17 mouse cellular contexts compared by ENCODE assay signal in genomic region chr16:24467544-24468290, GRCm38 (mm10).
DNase-seq lines count a peak whose midpoint lies in the region; ATAC-seq and TF ChIP-seq lines count a peak whose summit lies in the region.
"Had no signal": no experiment of that assay in that cellular context is flagged by ENCODE, and none has a peak within 500 bp of the region (broad histone marks: within the 10 kb centered on the region; RNA-seq: fewer than 3 reads in every experiment).

No protein-coding gene starts in this region.

- no peak overlapping the region for H3K4me2 ChIP-seq in lung, postnatal 0 days (replicated peaks; ENCODE audit: low read depth, low read length)
- H3K4me2 ChIP-seq in intestine, embryonic 16.5 days (ENCODE audit: low read depth, low read length) = no peak overlapping the region
- H3K4me2 ChIP-seq: embryonic facial prominence, embryonic 12.5 days; forebrain, embryonic 15.5 days; heart, embryonic 12.5 days; hindbrain, embryonic 15.5 days had no signal

- no peaks in the 10 kb centered on the region for H3K36me3 ChIP-seq in lung, postnatal 0 days (ENCODE audit: insufficient read depth, low read length)
- no peaks in the 10 kb centered on the region for H3K36me3 ChIP-seq in intestine, embryonic 16.5 days (ENCODE audit: control insufficient read depth, insufficient read depth, low read length)
- no peaks in the 10 kb centered on the region for H3K36me3 ChIP-seq in spleen, adult 2 months (ENCODE audit: control insufficient read depth, insufficient read depth, low read length)
- H3K36me3 ChIP-seq: embryonic facial prominence, embryonic 12.5 days; forebrain, embryonic 15.5 days; G1E; hindbrain, embryonic 15.5 days had no signal

- H3K9me3 ChIP-seq in lung, postnatal 0 days (ENCODE audit: low read length) = no peaks in the 10 kb centered on the region
- H3K9me3 ChIP-seq in intestine, embryonic 16.5 days (ENCODE audit: control insufficient read depth, low read length) = no peaks in the 10 kb centered on the region
- H3K9me3 ChIP-seq: embryonic facial prominence, embryonic 12.5 days; forebrain, embryonic 15.5 days; hindbrain, embryonic 15.5 days had no signal

- TF ChIP-seq EP300 in lung, postnatal 0 days (IDR thresholded peaks at IDR 0.05) = no peak

- WGBS in lung, postnatal 0 days = 71% methylated on average over 17 of the region's 17 CpGs
- 77% methylated on average over 17 of the region's 17 CpGs for WGBS in lung, adult 2 months
- WGBS in intestine, embryonic 16.5 days = 63% methylated on average over 17 of the region's 17 CpGs
- WGBS in spleen, adult 2 months = 58% methylated on average over 17 of the region's 17 CpGs

- ATAC-seq in lung, postnatal 0 days = no peak
- peak; percentile 45; the same call in 1 of the 2 replicates for ATAC-seq in intestine, embryonic 16.5 days
- ATAC-seq: forebrain, embryonic 15.5 days had no signal

- no peak for DNase-seq in lung, postnatal 0 days (ENCODE audit: low spot score)
- no peak for DNase-seq in lung, adult 2 months
- peak; percentile 71 for DNase-seq in B cell, adult 2 months
- DNase-seq in spleen, adult 2 months (ENCODE audit: low read depth in 1 of 2, low spot score in 2 of 2) = peak; percentile 59 to 68
- DNase-seq in frontal cortex, postnatal 25 days (ENCODE audit: low spot score in 2 of 2) = no peak
- DNase-seq in kidney, postnatal 4 days = no peak
- no peak for DNase-seq in frontal cortex, postnatal 14 days (ENCODE audit: low spot score in 2 of 2)
- DNase-seq: adrenal gland, postnatal 14 days; cerebellum, adult 18-20 months; cerebellum, postnatal 10 days; gastrocnemius, postnatal 14 days had no signal

- peaks cover 12% of the 10 kb centered on the region; the same call in 1 of the 2 replicates for H3K4me1 ChIP-seq in lung, postnatal 0 days (ENCODE audit: insufficient read depth, low read depth, low read length)
- H3K4me1 ChIP-seq in lung, adult 2 months (ENCODE audit: control insufficient read depth, insufficient read depth, low read length) = peaks cover 5% of the 10 kb centered on the region; the same call in 1 of the 2 replicates
- peaks cover 49% of the 10 kb centered on the region for H3K4me1 ChIP-seq in intestine, embryonic 16.5 days (ENCODE audit: control insufficient read depth, insufficient read depth, low read length)
- H3K4me1 ChIP-seq in spleen, adult 2 months (ENCODE audit: control insufficient read depth, insufficient read depth, insufficient read length) = peaks cover 7% of the 10 kb centered on the region; the same call in 1 of the 2 replicates
- H3K4me1 ChIP-seq: hindbrain, embryonic 15.5 days had no signal

- H3K27me3 ChIP-seq in lung, postnatal 0 days (replicated peaks; ENCODE audit: insufficient read depth, low read length) = no peaks in the 10 kb centered on the region
- no peaks in the 10 kb centered on the region for H3K27me3 ChIP-seq in intestine, embryonic 16.5 days (replicated peaks; ENCODE audit: control insufficient read depth, insufficient read depth, low read length)
- no peaks in the 10 kb centered on the region for H3K27me3 ChIP-seq in spleen, adult 2 months (ENCODE audit: control insufficient read depth, insufficient read depth, low read length)
- H3K27me3 ChIP-seq: embryonic facial prominence, embryonic 12.5 days; forebrain, embryonic 15.5 days; heart, embryonic 12.5 days; hindbrain, embryonic 15.5 days had no signal

- TF ChIP-seq POLR2A in lung, adult 2 months (IDR thresholded peaks at IDR 0.05; ENCODE audit: borderline replicate concordance, extremely low read depth, low read depth, low read length) = no peak
- TF ChIP-seq POLR2A in spleen, adult 2 months (IDR thresholded peaks at IDR 0.05; ENCODE audit: low read depth, low read length) = no peak

- H3K9ac ChIP-seq in lung, postnatal 0 days (replicated peaks; ENCODE audit: low read depth) = no peak overlapping the region
- no peak overlapping the region for H3K9ac ChIP-seq in intestine, embryonic 16.5 days (ENCODE audit: low read depth, low read length)
- H3K9ac ChIP-seq: embryonic facial prominence, embryonic 12.5 days; forebrain, embryonic 15.5 days; heart, embryonic 12.5 days; hindbrain, embryonic 15.5 days had no signal

- 0 out of 2 replicates have a peak overlapping the region, but pooled peaks have one; percentile 5 for H3K27ac ChIP-seq in lung, postnatal 0 days (ENCODE audit: low read length)
- H3K27ac ChIP-seq in intestine, embryonic 16.5 days (ENCODE audit: low read length) = peak overlapping the region; percentile 26
- H3K27ac ChIP-seq in spleen, adult 2 months (ENCODE audit: insufficient read depth, low read length) = no peak overlapping the region
- H3K27ac ChIP-seq: embryonic facial prominence, embryonic 12.5 days; forebrain, embryonic 15.5 days; hindbrain, embryonic 15.5 days had no signal

- no peak overlapping the region for H3K4me3 ChIP-seq in lung, postnatal 0 days (ENCODE audit: low read depth, low read length)
- H3K4me3 ChIP-seq in lung, adult 2 months (replicated peaks; ENCODE audit: extremely low read depth, low read depth, low read length) = no peak overlapping the region
- H3K4me3 ChIP-seq in intestine, embryonic 16.5 days (ENCODE audit: low read length) = no peak overlapping the region
- H3K4me3 ChIP-seq in spleen, adult 2 months (ENCODE audit: extremely low read depth, insufficient read depth, insufficient read length) = no peak overlapping the region
- H3K4me3 ChIP-seq: embryonic facial prominence, embryonic 12.5 days; forebrain, embryonic 15.5 days; heart, embryonic 12.5 days; hindbrain, embryonic 15.5 days had no signal

- no peak for TF ChIP-seq CTCF in lung, postnatal 0 days (IDR thresholded peaks at IDR 0.05)
- no peak for TF ChIP-seq CTCF in lung, adult 2 months (IDR thresholded peaks at IDR 0.05; ENCODE audit: insufficient read depth, low read length)
- TF ChIP-seq CTCF in spleen, adult 2 months (IDR thresholded peaks at IDR 0.05; ENCODE audit: extremely low read depth, insufficient read depth, insufficient read length, insufficient replicate concordance) = no peak

Comparison
In these comparisons a context has a peak if more than half of its experiments do, and no peak if none do; other contexts are left out.
1. DNase-seq: peak in B cell, adult 2 months (2 of 2) and spleen, adult 2 months (2 of 2); none in lung, postnatal 0 days (single experiment), lung, adult 2 months (single experiment), frontal cortex, postnatal 25 days (0 of 2), kidney, postnatal 4 days (0 of 2) and frontal cortex, postnatal 14 days (0 of 2).